ENCODE assay signal across 8 mouse cellular contexts in the genomic region with DNA sequence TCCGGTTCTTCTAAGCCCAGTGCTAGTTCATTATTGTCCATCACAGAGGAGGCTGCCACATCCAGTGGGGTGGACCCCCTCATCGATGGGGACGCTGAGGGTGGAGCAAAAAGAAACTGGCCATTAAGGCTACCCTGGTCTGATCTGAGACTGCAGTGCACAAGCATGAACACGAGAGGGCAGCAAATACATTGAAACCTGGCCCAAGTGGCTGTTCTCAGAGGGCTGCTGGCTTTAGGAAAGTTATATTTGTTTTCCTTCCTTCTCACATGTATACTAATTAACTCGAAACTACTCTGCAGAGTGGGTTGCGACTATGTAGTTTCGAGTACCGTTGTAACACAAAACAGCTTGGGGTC.
A peak's percentile ranks its signal among the peaks of the same experiment; 100 is the strongest.
DNase-seq lines count a peak whose midpoint lies in the region; ATAC-seq lines count a peak whose summit lies in the region.

No protein-coding gene starts in this region.

- no peak overlapping the region for H3K4me2 ChIP-seq in heart, embryonic 12.5 days
- no peak overlapping the region for H3K4me2 ChIP-seq in forebrain, embryonic 12.5 days

- no peaks in the 10 kb centered on the region for H3K27me3 ChIP-seq in heart, embryonic 12.5 days (replicated peaks)
- H3K27me3 ChIP-seq in forebrain, embryonic 12.5 days = no peaks in the 10 kb centered on the region
- no peaks in the 10 kb centered on the region for H3K27me3 ChIP-seq in hindbrain, embryonic 10.5 days (ENCODE audit: insufficient read depth, poor library complexity, severe bottlenecking)

- no peak for ATAC-seq in heart, embryonic 12.5 days (ENCODE audit: insufficient number of reproducible peaks, low FRiP score)
- ATAC-seq in forebrain, embryonic 12.5 days (ENCODE audit: low FRiP score) = peak; percentile 85; the same call in 1 of the 2 replicates

- no peaks in the 10 kb centered on the region for H3K36me3 ChIP-seq in heart, embryonic 12.5 days
- H3K36me3 ChIP-seq in forebrain, embryonic 12.5 days (replicated peaks) = no peaks in the 10 kb centered on the region
- H3K36me3 ChIP-seq in hindbrain, embryonic 10.5 days = no peaks in the 10 kb centered on the region

- H3K9ac ChIP-seq in heart, embryonic 12.5 days = no peak overlapping the region
- H3K9ac ChIP-seq in forebrain, embryonic 12.5 days = no peak overlapping the region

- no peak overlapping the region for H3K4me3 ChIP-seq in heart, embryonic 12.5 days
- no peak overlapping the region for H3K4me3 ChIP-seq in forebrain, embryonic 12.5 days (replicated peaks)
- no peak overlapping the region for H3K4me3 ChIP-seq in hindbrain, embryonic 10.5 days

- peak; percentile 23 to 69 for DNase-seq in heart, adult 18-20 months
- DNase-seq in c-Kit-positive CD71-positive TER-119-negative erythroid progenitor cells, embryonic 14.5 days (ENCODE audit: low read depth) = peak; percentile 14
- peak; percentile 71 for DNase-seq in hindbrain, embryonic 10.5 days (ENCODE audit: low spot score)
- peak; percentile 34 to 71 for DNase-seq in layer of hippocampus, adult 8-10 months (ENCODE audit: low spot score in 2 of 2)
- peak; percentile 70 for DNase-seq in lung, postnatal 36 days
- DNase-seq in right cerebral cortex, adult 2 months (ENCODE audit: low spot score in 2 of 2) = peak; percentile 76 to 81

- WGBS in heart, embryonic 12.5 days = 15% methylated on average over 8 of the region's 8 CpGs
- WGBS in forebrain, embryonic 12.5 days = 16% methylated on average over 8 of the region's 8 CpGs
- WGBS in hindbrain, embryonic 10.5 days = 24% methylated on average over 8 of the region's 8 CpGs

- H3K9me3 ChIP-seq in heart, embryonic 12.5 days (replicated peaks) = no peaks in the 10 kb centered on the region
- no peaks in the 10 kb centered on the region for H3K9me3 ChIP-seq in forebrain, embryonic 12.5 days
- H3K9me3 ChIP-seq in hindbrain, embryonic 10.5 days = no peaks in the 10 kb centered on the region

- no peak overlapping the region for H3K27ac ChIP-seq in heart, embryonic 12.5 days (ENCODE audit: poor library complexity, severe bottlenecking)
- H3K27ac ChIP-seq in forebrain, embryonic 12.5 days = no peak overlapping the region
- H3K27ac ChIP-seq in hindbrain, embryonic 10.5 days = no peak overlapping the region

- H3K4me1 ChIP-seq in heart, embryonic 12.5 days (replicated peaks) = no peaks in the 10 kb centered on the region
- no peaks in the 10 kb centered on the region for H3K4me1 ChIP-seq in forebrain, embryonic 12.5 days
- no peaks in the 10 kb centered on the region for H3K4me1 ChIP-seq in hindbrain, embryonic 10.5 days (replicated peaks)

Comparison
In these comparisons a context has a peak if more than half of its experiments do, and no peak if none do; other contexts are left out.
1. DNase-seq: peak in every context shown above with its lines; median percentile 78 in right cerebral cortex, adult 2 months; 71 in hindbrain, embryonic 10.5 days; 70 in lung, postnatal 36 days; 52 in layer of hippocampus, adult 8-10 months; 46 in heart, adult 18-20 months; 14 in c-Kit-positive CD71-positive TER-119-negative erythroid progenitor cells, embryonic 14.5 days.